Mouse (Mus musculus) CH12.LX (cell line): ENCODE data around the gene Cryzl2. TPM values are rescaled to one million over a fixed set of nuclear protein-coding genes. Genes with fewer than 3 reads are reported as not detected.

Source experiments
- DNase-seq: peaks from one replicate; pipeline ENCODE4 v3.0.0-alpha.2; 2013; ENCODE audit errors: extremely low read depth
- H3K27ac ChIP-seq: 2 replicates; pipeline ENCODE4 v1.5.1; 2012; ENCODE audit warnings: low read depth, mild to moderate bottlenecking, control low read depth, moderate library complexity; ENCODE audit not compliant: insufficient read depth
- H3K27me3 ChIP-seq: replicated peaks from 2 replicates; pipeline ENCODE3; 2012; ENCODE audit warnings: inconsistent platforms
- H3K36me3 ChIP-seq, 2 experiments: replicated peaks in 1 of 2; 2 replicates each; pipeline versions ENCODE3 to v1.6.1; 2012; ENCODE audit warnings: inconsistent platforms in 1 of 2, low read length in 1 of 2, mild to moderate bottlenecking in 1 of 2, mixed read lengths in 1 of 2, moderate library complexity in 1 of 2; ENCODE audit not compliant: control insufficient read depth in 1 of 2, insufficient read depth in 1 of 2
- H3K4me1 ChIP-seq, 2 experiments: 2 replicates each; pipeline ENCODE4 v1.6.1; 2012; ENCODE audit warnings: inconsistent platforms in 1 of 2, moderate library complexity in 1 of 2; ENCODE audit not compliant: insufficient read depth in 2 of 2, control insufficient read depth in 1 of 2
- H3K4me2 ChIP-seq: 2 replicates; pipeline ENCODE4 v1.6.1; 2012; ENCODE audit warnings: low read depth, mild to moderate bottlenecking, control low read depth; ENCODE audit not compliant: poor library complexity, insufficient read depth, severe bottlenecking
- H3K4me3 ChIP-seq, 3 experiments: fragments of 150-350 bp in 1 of 3; sonication (generic) in 1 of 3; replicated peaks in 1 of 3; 2 replicates each; pipeline versions ENCODE3 to v1.5.1; 2011 to 2012; ENCODE audit warnings: low read depth in 2 of 3, low read length in 2 of 3, mild to moderate bottlenecking in 2 of 3, moderate library complexity in 2 of 3, control low read depth in 1 of 3, improper control_type of control experiment in 1 of 3, inconsistent platforms in 1 of 3, mixed read lengths in 1 of 3; ENCODE audit not compliant: poor library complexity in 1 of 3
- H3K79me2 ChIP-seq: replicated peaks from 2 replicates; pipeline ENCODE4 v1.6.1; 2012; ENCODE audit warnings: mild to moderate bottlenecking, moderate library complexity; ENCODE audit not compliant: control insufficient read depth, poor library complexity, insufficient read depth, severe bottlenecking; ENCODE audit errors: extremely low read depth
- H3K9ac ChIP-seq: 2 replicates; pipeline ENCODE4 v1.6.1; 2012; ENCODE audit warnings: low read depth, mild to moderate bottlenecking, control low read depth, moderate library complexity; ENCODE audit not compliant: insufficient read depth
- H3K9me3 ChIP-seq: replicated peaks from 2 replicates; pipeline ENCODE3; 2012; ENCODE audit warnings: low read length, inconsistent platforms, mixed read lengths
- CHD1 ChIP-seq: IDR thresholded peaks from 2 replicates; pipeline ENCODE4 v1.6.1; 2012; ENCODE audit warnings: low read depth, low read length, improper control_type of control experiment, inconsistent platforms
- CHD2 ChIP-seq: IDR thresholded peaks from 2 replicates; pipeline ENCODE4 v1.6.1; 2011; ENCODE audit warnings: low read length, improper control_type of control experiment
- CTCF ChIP-seq, 2 experiments: IDR thresholded peaks in 1 of 2; conservative IDR thresholded peaks in 1 of 2; 2 replicates each; pipeline ENCODE4 v1.5.1; 2011 to 2012; ENCODE audit warnings: low read depth in 2 of 2, low read length in 2 of 2, improper control_type of control experiment in 1 of 2, inconsistent platforms in 1 of 2, mild to moderate bottlenecking in 1 of 2, moderate library complexity in 1 of 2
- E2F4 ChIP-seq: IDR thresholded peaks from 2 replicates; pipeline ENCODE4 v1.6.1; 2011; ENCODE audit warnings: low read depth, low read length, improper control_type of control experiment; ENCODE audit not compliant: insufficient replicate concordance
- ETS1 ChIP-seq: conservative IDR thresholded peaks from 2 replicates; pipeline ENCODE4 v1.6.1; 2012; ENCODE audit warnings: low read depth, mild to moderate bottlenecking, inconsistent platforms, low read length, improper control_type of control experiment, moderate library complexity
- GABPA ChIP-seq: IDR thresholded peaks from 2 replicates; pipeline ENCODE4 v1.6.1; 2012; ENCODE audit warnings: low read depth, low read length, improper control_type of control experiment, inconsistent platforms; ENCODE audit not compliant: insufficient replicate concordance
- HCFC1 ChIP-seq: IDR thresholded peaks from 2 replicates; pipeline ENCODE4 v1.6.1; 2012; ENCODE audit warnings: low read depth, mild to moderate bottlenecking, inconsistent platforms, low read length, improper control_type of control experiment
- IRF4 ChIP-seq: IDR thresholded peaks from 2 replicates; pipeline ENCODE4 v1.6.1; 2014; ENCODE audit warnings: low read depth, mild to moderate bottlenecking, inconsistent platforms, low read length, improper control_type of control experiment
- KAT2A ChIP-seq: IDR thresholded peaks from 2 replicates; pipeline ENCODE4 v1.6.1; 2012; ENCODE audit warnings: low read length, improper control_type of control experiment, inconsistent platforms; ENCODE audit not compliant: insufficient replicate concordance
- MAFK ChIP-seq: IDR thresholded peaks from 2 replicates; pipeline ENCODE4 v1.6.1; 2011; ENCODE audit warnings: low read length, improper control_type of control experiment; ENCODE audit not compliant: insufficient replicate concordance
- MAZ ChIP-seq: IDR thresholded peaks from 2 replicates; pipeline ENCODE4 v1.6.1; 2012; ENCODE audit warnings: low read depth, mild to moderate bottlenecking, inconsistent platforms, low read length, improper control_type of control experiment, moderate library complexity
- MEF2A ChIP-seq: IDR thresholded peaks from 2 replicates; pipeline ENCODE4 v1.6.1; 2014; ENCODE audit warnings: low read depth, mild to moderate bottlenecking, inconsistent platforms, low read length, improper control_type of control experiment, borderline replicate concordance
- MXI1 ChIP-seq: IDR thresholded peaks from 2 replicates; pipeline ENCODE4 v1.6.1; 2011; ENCODE audit warnings: mild to moderate bottlenecking, low read depth, low read length, improper control_type of control experiment
- NELFE ChIP-seq: IDR thresholded peaks from 2 replicates; pipeline ENCODE4 v1.6.1; 2011; ENCODE audit warnings: low read depth, low read length, improper control_type of control experiment
- NRF1 ChIP-seq: IDR thresholded peaks from 2 replicates; pipeline ENCODE4 v1.6.1; 2014; ENCODE audit warnings: low read depth, mild to moderate bottlenecking, inconsistent platforms, low read length, improper control_type of control experiment, moderate library complexity
- PAX5 ChIP-seq: IDR thresholded peaks from 2 replicates; pipeline ENCODE4 v1.6.1; 2012; ENCODE audit warnings: low read length, inconsistent platforms, mixed read lengths
- POLR2A ChIP-seq: IDR thresholded peaks from 2 replicates; pipeline ENCODE4 v1.6.1; 2011; ENCODE audit warnings: low read depth, mild to moderate bottlenecking, improper control_type of control experiment, low read length
- POLR2AphosphoS2 ChIP-seq: IDR thresholded peaks from 2 replicates; pipeline ENCODE4 v1.6.1; 2011; ENCODE audit warnings: low read depth, low read length, improper control_type of control experiment
- RAD21 ChIP-seq: IDR thresholded peaks from 2 replicates; pipeline ENCODE4 v1.6.1; 2011; ENCODE audit warnings: low read depth, mild to moderate bottlenecking, low read length, improper control_type of control experiment, moderate library complexity
- RCOR1 ChIP-seq: conservative IDR thresholded peaks from 2 replicates; pipeline ENCODE4 v1.6.1; 2012; ENCODE audit warnings: low read depth, mild to moderate bottlenecking, inconsistent platforms, low read length, improper control_type of control experiment
- SIN3A ChIP-seq: IDR thresholded peaks from 2 replicates; pipeline ENCODE4 v1.6.1; 2012; ENCODE audit warnings: low read length, improper control_type of control experiment, inconsistent platforms
- TBP ChIP-seq: conservative IDR thresholded peaks from 2 replicates; pipeline ENCODE4 v1.6.1; 2011; ENCODE audit warnings: low read depth, low read length, improper control_type of control experiment
- TCF12 ChIP-seq: IDR thresholded peaks from 2 replicates; pipeline ENCODE4 v1.6.1; 2014; ENCODE audit warnings: low read depth, mild to moderate bottlenecking, inconsistent platforms, low read length, improper control_type of control experiment
- USF2 ChIP-seq: conservative IDR thresholded peaks from 2 replicates; pipeline ENCODE4 v1.6.1; 2011; ENCODE audit warnings: low read depth, low read length, improper control_type of control experiment
- ZKSCAN1 ChIP-seq: IDR thresholded peaks from 2 replicates; pipeline ENCODE4 v1.6.1; 2012; ENCODE audit warnings: low read depth, inconsistent platforms, low read length, improper control_type of control experiment, borderline replicate concordance
- ZMIZ1 ChIP-seq: IDR thresholded peaks from 2 replicates; pipeline ENCODE4 v1.6.1; 2012; ENCODE audit warnings: low read depth, mild to moderate bottlenecking, inconsistent platforms, low read length, improper control_type of control experiment
- ZNF384 ChIP-seq: IDR thresholded peaks from 2 replicates; pipeline ENCODE4 v1.6.1; 2012; ENCODE audit warnings: low read depth, low read length, improper control_type of control experiment, inconsistent platforms
- dilution Hi-C: fragments of 300-500 bp; cut with MboI; formaldehyde crosslinking; loops from 2 replicates; pipeline ENCODE4 v1.14.3; 2020; ENCODE audit warnings: low sequenced_read_pairs; ENCODE audit not compliant: extremely low pct_unique_long_range_greater_than_20kb, extremely low pct_ligation_motif_present
- in situ Hi-C: fragments of 300-500 bp; cut with MboI; formaldehyde crosslinking; loops from 3 replicates; pipeline ENCODE4 v1.14.3; 2019; ENCODE audit warnings: low sequenced_read_pairs, low pct_ligation_motif_present, low pct_unique_long_range_greater_than_20kb, mixed read lengths
- polyA plus RNA-seq: library from polyadenylated mRNA; unstranded; fragments of >175 nt; gene quantifications from 2 replicates; pipeline ENCODE4 v1.2.1, GENCODE M21; 2012; ENCODE audit warnings: low read depth; ENCODE audit not compliant: insufficient read length
- total RNA-seq, 2 experiments: library from RNA; depleted of rRNA; stranded (reverse); fragments of 300-350 nt in 1 of 2; fragments of >200 nt in 1 of 2; gene quantifications; 2 replicates each; pipeline ENCODE4 v1.2.3; 2012 to 2014

Gene Cryzl2
- total and polyA plus RNA-seq, 3 experiments: 22.5 to 41.0 (median 25.0) TPM

GRCm38 (mm10) chr1:157506522-157506921, 48.1 kb downstream of the Cryzl2 start, which contains the start of gene Sec16b (continued):
- TF ChIP-seq NRF1 (peak; percentile 48), GABPA (no peak), HCFC1 (peak; percentile 88), IRF4 (peak; percentile 78), MEF2A (peak; percentile 89), USF2 (no peak), RCOR1 (peak; percentile 82), CTCF (conservative IDR thresholded peaks at IDR 0.05 in 1 of 2, IDR thresholded peaks at IDR 0.05 in 1 of 2; ENCODE audit: low read depth in 2 of 2, low read length in 2 of 2) (no peak), ETS1 (peak; percentile 86), POLR2AphosphoS2 (peak; percentile 46; the same call in 1 of the 2 replicates), KAT2A (peak; percentile 67; the same call in 1 of the 2 replicates), CHD2 (0 out of 2 replicates have a peak, but pooled peaks have one; percentile 42), NELFE (peak; percentile 69), MAZ (peak; percentile 49; the same call in 1 of the 2 replicates), SIN3A (peak; percentile 99), TCF12 (peak; percentile 97), RAD21 (no peak; the same call in 1 of the 2 replicates), MAFK (peak; percentile 42; the same call in 1 of the 2 replicates), ZNF384 (peak; percentile 69; the same call in 1 of the 2 replicates), ZMIZ1 (0 out of 2 replicates have a peak, but pooled peaks have one; percentile 32), E2F4 (0 out of 2 replicates have a peak, but pooled peaks have one; percentile 64)

- Histone ChIP-seq H3K4me1 (peaks cover 2 to 12% of the 10 kb centered on the region in 2 experiments; a peak in 3 of 4 replicates), H3K27ac (no peak overlapping the region), H3K36me3 (peaks cover 0 to 30% of the 10 kb centered on the region in 2 experiments), H3K9me3 (no peaks in the 10 kb centered on the region), H3K9ac (peak overlapping the region; percentile 70), H3K4me3 (peak overlapping the region; percentile 53 to 62 (median 60)), H3K79me2 (no peaks in the 10 kb centered on the region), H3K4me2 (peak overlapping the region; percentile 77), H3K27me3 (no peaks in the 10 kb centered on the region)
- dilution Hi-C loops (no loop called here), in situ Hi-C loops (no loop called here)
- no peak for TF ChIP-seq HCFC1
- TF ChIP-seq POLR2A: no peak
- no peak for TF ChIP-seq CHD2
- no peak for TF ChIP-seq TBP
- no peak for TF ChIP-seq CTCF (conservative IDR thresholded peaks at IDR 0.05 in 1 of 2, IDR thresholded peaks at IDR 0.05 in 1 of 2; ENCODE audit: low read depth in 2 of 2, low read length in 2 of 2)
- no peak for TF ChIP-seq MXI1
- TF ChIP-seq PAX5: no peak
- TF ChIP-seq ZKSCAN1: no peak
- no peak for TF ChIP-seq CHD1
- no peak for TF ChIP-seq ETS1
- TF ChIP-seq E2F4: no peak
- TF ChIP-seq MAFK: no peak
- DNase-seq: no peak
These were observed 48.7 kb downstream of the Cryzl2 start for GRCm38 (mm10) chr1:157506995-157507595.
